Mouse (Mus musculus): ENCODE results near the gene Tpst2.

Tpst2 gene

DNA sequence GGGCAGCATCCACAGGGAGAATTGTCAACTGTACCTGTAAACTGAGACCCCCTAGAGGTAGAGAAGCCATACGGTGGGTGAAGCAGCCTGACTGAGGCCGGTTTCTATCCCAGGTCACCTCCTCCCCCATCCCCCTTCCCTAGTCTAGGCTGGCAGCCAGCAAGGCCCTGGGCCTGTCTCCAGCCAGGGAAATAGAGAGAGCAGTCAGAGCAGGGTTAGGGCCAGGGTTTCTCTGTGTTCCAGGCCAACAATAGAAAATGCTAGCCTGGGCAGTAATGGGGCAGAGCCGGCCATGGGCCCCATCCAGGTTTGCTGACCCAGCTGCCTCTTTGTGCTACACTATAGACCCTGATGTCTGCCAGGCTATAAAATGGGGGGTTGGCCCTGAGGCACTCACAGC is 21.1 kb upstream of the Tpst2 start, which contains the start of gene Crybb1:
Gene Crybb1, plus strand, starts transcription at position 390 of the 400 bp plus-strand sequence.
- no peak for DNase-seq (ENCODE audit: low spot score)

DNA sequence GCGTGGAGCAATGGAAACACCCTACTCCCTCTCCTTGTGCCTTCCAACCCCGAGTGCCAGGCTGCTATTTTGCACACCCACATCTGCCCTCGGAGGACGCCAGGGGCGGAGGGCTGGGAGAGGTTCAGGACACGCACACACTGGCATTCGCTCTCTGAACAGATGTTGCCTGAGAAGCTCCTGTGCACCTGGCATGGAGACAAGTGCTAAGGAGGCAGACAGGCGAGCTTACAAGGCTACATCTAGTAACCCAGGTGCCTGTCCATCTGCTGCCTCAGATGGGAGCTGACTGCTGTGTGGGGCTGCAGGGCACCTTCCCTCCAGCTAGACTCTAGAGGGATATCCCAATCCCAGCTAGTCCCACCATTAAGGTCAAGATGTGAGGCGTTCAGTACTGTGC is 20.0 kb upstream of the Tpst2 start:
- DNase-seq (ENCODE audit: low spot score): no peak

- no peak for DNase-seq (ENCODE audit: low spot score)
Measured at GRCm38 (mm10) chr5:112257896-112258295, 18.6 kb upstream of the Tpst2 start.

DNA sequence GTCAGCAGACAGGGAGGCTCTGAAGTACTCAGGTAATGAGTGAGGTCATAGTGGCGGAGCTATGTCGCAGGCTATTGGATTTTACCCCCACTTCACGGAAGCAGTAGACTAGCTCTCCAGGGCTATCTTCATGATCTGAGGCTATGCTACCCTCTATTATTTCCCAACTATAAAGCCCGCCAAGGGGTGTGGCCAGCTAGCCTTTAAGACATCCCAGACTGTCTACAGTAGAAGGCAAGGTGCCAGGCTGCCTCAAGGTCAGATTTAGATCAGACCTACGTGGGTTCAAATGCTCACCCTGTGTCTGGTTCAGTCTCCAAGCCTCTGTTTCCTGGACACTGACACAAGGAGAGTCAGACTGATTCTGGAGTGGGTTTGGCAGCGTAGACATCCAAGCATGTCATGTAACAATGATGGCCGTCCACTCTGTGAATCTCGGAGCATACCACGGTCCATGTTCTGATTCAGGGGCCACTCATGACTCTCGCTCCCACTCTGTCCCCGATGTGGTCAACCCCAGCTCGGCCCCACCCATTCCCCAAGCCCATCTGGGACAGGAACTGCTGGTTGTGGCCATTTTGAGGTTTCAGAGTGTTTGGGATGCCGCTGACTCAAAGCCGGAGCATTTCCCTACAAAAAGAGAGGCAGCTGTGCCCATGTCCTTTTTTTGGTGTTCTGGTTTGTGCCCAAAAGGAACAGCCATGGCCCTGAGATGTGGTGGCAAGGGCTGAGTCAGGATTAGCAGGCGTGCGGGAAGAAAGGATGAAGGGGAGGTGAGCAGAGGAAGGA is 16.4 kb upstream of the Tpst2 start:
- DNase-seq (ENCODE audit: low spot score): no peak

- DNase-seq (ENCODE audit: low spot score): no peak
Measured at GRCm38 (mm10) chr5:112260818-112261217, 15.7 kb upstream of the Tpst2 start.

- DNase-seq (ENCODE audit: low spot score): no peak
Measured at GRCm38 (mm10) chr5:112264099-112264498, 12.4 kb upstream of the Tpst2 start.

GRCm38 (mm10) chr5:112265110-112265509 is 11.4 kb upstream of the Tpst2 start:
- no peak for DNase-seq (ENCODE audit: low spot score)

DNA sequence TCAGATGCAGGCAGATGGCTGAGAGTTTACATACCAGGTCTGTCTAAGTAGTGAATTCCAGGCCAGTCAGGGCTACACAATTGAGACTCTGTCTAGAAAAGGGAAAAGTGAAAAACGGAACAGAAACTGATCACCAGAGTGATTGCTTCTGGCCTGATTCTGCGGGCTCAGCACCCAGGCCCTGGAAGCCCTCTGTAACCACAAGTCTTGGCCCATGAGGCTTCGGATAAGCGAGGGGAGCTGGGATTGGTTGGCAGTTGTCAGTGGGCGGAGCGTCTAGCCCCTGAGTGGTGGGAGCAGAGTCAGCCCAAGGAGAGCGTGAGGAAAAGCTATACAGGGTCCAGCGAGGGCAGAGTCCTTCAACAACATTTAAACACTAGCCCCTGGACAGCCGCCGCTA is 11.0 kb upstream of the Tpst2 start:
- peak; percentile 74 for DNase-seq (ENCODE audit: low spot score)

- DNase-seq (ENCODE audit: low spot score): no peak
Measured at GRCm38 (mm10) chr5:112266011-112266777, 10.3 kb upstream of the Tpst2 start.

GRCm38 (mm10) chr5:112270764-112271541 is 5.5 kb upstream of the Tpst2 start:
- peak; percentile 39 for DNase-seq (ENCODE audit: low spot score)

GRCm38 (mm10) chr5:112272934-112273333 is 3.6 kb upstream of the Tpst2 start:
- no peak for DNase-seq (ENCODE audit: low spot score)

DNA sequence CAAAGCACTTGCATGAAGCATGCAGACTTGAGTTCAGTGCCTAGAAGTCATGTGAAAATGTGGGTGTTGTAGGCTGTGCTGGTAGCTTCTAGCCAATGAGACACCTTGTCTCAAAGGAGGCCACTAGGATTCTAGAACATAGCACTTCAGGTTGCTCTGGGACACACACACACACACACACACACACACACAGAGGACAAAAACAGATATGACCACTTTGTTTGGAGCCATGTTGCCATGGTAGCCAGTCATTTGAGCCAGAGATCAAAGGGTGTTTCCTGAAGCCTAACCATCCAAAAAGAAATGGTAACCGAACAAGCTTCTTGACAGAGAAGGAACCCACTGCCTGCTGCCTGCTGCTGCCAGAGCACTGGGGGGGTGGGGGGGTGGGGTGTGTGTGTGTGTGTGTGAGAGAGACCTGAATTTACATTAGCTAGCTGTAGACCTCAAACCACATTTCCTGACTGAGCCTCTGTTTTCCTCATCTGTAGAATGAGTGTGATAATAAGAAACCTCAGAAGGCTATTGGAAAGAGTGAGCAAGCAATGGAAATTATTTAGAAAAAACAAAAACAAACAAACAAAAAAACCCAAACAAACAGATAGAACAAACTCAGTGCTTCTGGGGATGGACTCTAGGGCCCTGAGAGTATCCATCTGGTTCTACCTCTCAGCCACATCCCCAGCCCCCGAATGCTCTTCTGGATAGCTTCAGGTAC is 2.6 kb upstream of the Tpst2 start:
- peak; percentile 42 for DNase-seq (ENCODE audit: low spot score)

GRCm38 (mm10) chr5:112275021-112275804 is 1.3 kb upstream of the Tpst2 start:
- no peak for DNase-seq (ENCODE audit: low spot score)

DNA sequence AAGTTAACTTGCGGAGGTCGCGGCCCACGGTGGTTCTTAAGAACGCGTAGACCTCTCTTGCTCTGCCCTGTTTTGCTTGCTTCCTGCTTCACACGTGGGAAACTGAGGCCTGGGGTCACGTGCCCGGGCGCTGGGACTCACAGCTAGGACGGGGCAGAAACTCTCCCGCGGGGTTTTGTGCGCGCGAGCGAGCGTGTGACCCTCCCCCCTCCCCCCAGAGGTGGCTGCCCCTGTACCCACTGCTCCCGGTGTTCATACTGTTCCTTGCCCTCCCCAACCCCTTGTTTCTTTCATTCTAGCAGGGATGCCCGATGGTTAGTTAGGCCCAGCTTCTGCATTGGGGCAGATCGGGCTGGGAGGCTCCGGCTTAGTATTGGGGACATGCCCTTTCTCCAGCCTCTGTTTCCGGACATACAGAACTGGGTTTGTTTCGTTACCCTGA is 437 bp downstream of the Tpst2 start:
- DNase-seq (ENCODE audit: low spot score): peak; percentile 60

DNA sequence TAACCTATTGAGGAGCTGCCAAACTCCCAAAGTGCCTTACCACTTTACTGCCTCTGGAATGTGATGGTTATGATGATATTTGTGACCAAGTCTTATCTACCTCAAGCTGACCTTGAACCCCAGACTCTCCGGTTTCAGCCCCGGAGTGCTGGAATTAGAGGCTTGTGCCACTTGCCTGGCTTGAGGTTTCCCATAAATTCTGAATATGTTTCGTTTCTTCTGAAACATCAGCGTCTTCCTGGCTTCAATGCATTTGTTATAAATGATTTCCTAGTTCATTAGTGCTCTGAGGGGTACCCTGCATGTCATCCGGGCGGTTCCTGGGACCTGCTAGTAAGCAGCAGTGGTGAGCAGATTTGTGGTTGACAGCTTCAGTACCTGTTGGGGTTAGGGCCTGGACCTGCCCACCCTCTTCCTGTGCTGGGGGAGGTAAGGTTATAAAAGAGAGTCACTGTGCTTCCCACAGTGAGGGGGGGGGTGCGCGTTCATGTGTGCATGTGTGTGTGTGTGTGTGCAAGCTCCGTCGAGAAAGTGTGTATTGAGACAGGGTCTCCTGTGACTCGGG is 1.5 kb downstream of the Tpst2 start:
- no peak for DNase-seq (ENCODE audit: low spot score)

DNA sequence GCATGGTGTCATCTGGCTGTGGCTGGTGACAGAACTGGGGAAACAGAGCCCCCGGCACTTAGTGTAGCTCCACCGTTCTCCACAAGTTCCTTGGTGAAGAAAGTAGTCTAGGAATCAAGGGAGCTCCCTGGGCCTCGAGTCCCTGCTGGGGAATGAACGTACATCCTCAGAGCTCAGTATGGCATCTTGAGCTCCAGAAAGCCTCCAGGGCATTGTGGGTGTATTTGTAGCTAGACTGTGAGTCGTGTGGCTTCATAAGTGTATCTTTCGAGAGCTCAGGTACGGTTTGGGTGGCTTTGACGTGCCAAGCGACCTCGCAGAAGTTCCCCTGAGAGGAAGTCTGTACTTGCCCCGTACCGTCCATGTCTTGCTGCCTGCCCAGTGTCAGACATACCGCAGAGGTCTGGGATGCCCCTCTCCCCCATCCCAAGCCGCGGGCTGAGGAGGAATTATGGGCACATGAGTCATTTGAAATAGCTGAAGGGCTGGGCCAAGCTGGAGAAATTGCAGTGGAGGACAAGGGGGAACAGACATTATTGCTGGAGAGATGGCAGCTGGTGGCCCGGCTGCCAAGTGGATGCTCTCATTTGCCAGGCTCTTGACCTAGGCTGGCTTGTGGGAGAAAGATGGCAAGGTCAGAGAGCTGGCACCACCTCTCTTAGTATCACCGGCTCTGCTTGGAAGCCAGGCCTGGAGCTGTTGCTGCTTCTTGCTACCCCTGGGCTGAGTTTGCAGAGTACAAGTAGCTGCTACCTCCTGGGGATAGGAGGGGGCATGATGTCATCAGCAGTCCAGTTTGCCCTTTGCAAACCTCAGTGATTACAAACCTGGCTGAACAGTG is 2.9 kb downstream of the Tpst2 start:
- DNase-seq (ENCODE audit: low spot score): no peak

DNA sequence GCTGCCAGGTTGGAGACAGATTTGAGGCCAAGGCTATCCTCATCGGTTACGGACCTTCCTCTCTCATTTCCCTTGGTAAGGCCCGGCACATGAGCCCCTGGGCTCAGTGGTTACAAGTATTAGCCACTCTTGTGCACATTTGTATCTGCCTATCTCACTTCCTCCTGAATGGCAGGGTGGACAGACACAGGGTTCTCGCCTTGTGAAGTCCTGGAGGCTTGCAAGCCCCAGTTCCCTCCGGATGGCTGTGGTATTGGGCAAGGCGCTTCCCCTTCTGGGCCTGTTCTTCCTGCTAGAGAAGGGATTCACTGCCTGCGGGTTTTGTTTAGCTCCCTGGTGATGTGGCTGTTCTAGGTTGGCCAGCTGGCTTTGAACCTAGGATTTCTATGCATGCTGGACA is 3.7 kb downstream of the Tpst2 start:
- DNase-seq (ENCODE audit: low spot score): no peak

- no peak for DNase-seq (ENCODE audit: low spot score)
Measured at GRCm38 (mm10) chr5:112280863-112281660, 4.6 kb downstream of the Tpst2 start.

GRCm38 (mm10) chr5:112281676-112282075 is 5.2 kb downstream of the Tpst2 start:
- DNase-seq (ENCODE audit: low spot score): no peak
